Mouse (Mus musculus) adrenal gland, adult 8-10 months (tissue): ENCODE data around the gene Fbxl17. TPM values are rescaled to one million over a fixed set of nuclear protein-coding genes. Genes with fewer than 3 reads are reported as not detected.
A peak's percentile ranks its signal among the peaks of the same experiment; 100 is the strongest.

Source experiments
- DNase-seq: peaks from one replicate; pipeline ENCODE4 v3.0.0; 2022
- total RNA-seq, 4 experiments: library from RNA; stranded (reverse); gene quantifications; 2 replicates each; pipeline ENCODE4 v1.2.4; 2022

Gene Fbxl17
- total RNA-seq, 4 experiments from 2014 or later: 35.8 to 48.6 (median 42.7) TPM

- no peak for DNase-seq
Observed at GRCm38 (mm10) chr17:63208346-63208745, 291.5 kb downstream of the Fbxl17 start.

DNA sequence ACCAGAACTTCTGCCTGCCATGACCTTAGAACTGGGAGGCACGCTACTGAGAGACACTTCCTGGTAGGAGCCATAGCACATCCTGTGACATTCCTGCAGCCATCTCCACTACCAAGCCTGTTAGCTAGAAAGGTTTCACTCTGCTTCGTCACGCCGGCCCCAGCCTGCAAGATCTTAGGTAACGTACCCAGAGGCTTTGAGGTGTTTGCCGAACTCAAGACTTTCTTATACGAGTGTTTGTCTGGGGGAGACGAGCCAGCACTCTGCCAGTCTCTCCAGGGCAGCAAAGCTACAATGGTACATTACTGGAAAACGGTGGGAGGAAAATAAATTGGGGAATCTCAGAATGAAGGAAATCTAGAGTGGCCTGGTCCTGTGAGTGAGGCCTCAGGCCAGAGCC is 292.1 kb downstream of the Fbxl17 start:
- no peak for DNase-seq

DNA sequence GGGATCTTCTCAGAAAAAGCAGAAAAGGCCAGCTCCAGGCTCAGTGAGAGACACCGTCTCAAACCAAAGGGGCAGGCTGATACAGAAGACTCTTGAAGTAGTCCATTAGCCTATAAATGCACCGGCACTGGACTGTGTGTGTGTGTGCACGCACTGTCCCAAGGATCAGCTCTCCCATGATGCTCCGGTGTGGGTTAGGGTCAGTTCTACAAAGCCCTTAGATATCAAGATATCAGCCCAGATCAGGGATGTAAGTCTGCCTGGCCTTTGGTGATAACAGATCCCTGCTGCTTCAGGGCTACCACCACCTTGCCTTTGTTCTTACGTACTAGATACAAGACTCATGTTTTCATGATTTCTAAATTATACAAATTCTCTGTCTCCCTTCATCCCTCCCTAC is 294.5 kb downstream of the Fbxl17 start:
- no peak for DNase-seq

DNA sequence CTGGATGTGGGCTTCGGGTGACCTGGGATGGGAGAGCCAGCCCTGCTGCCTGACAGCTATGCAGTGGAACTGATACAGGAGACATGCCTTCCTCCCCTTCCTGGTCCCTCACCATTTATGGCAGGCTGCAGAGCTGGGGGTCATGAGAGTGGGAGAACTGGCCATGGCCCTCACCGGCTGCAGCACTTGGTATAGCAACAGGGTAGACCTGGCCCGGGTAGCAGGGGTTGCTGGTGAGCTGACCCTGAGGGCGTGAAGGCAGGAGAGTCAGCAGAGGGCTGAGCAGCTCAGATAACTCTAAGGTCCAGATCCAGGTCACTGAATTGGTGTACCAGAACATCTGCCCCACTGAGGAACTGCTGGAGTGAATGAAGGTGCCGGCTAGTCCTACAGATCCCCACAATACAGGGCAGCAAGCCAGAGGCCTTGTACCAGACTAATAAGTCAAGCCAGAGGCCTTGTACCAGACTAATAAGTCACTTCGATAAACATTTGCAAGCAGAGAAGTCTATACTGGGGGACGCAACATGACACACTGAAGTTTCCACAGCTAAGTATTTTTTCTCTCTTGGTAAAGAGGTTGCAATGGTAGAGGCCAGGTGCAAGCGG is 296.1 kb downstream of the Fbxl17 start:
- DNase-seq: peak; percentile 74

GRCm38 (mm10) chr17:63198703-63199102 is 301.1 kb downstream of the Fbxl17 start:
- DNase-seq: no peak

DNA sequence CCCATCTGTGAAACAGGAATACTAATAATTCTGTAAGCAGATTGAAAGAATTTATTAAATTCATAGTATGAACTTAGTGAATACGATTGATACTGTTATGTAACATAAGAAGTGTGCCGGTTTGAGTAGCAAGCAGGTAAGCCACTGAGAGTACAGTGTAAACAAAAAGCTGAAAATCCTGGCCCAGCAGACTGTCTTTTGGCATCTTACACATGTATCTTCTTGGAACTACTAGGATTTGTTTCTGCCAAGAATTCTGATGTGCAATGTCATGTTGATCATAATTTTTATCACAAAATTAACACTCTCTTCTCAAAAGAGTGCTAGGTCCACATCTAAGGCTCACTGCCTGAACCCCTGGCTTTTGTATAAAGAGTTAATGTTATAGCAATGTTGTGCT is 304.3 kb downstream of the Fbxl17 start:
- no peak for DNase-seq

GRCm38 (mm10) chr17:63193196-63193595 is 306.6 kb downstream of the Fbxl17 start:
- DNase-seq: no peak

- DNase-seq: no peak
Observed at GRCm38 (mm10) chr17:63191345-63191744, 308.5 kb downstream of the Fbxl17 start.

DNA sequence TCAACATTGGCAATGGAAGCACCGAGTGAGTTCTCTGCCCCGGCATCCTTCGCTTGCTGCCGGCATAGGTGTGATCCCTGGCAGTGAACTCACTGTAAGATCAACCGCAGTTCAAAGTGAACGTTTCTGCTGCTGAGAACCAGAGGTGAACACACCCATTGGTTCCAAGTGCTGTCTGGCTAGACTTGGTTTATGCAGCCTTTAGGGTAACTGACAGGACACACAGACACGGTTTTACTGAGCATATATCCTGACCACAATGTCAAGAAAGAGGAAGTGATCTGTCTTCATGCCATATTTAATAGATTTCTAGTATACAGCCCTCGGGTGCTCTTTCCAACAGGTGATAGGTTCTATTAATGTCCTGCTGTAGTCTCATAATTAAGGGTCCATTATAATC is 310.5 kb downstream of the Fbxl17 start:
- no peak for DNase-seq

GRCm38 (mm10) chr17:63185531-63185930 is 314.3 kb downstream of the Fbxl17 start:
- DNase-seq: peak; percentile 19

- no peak for DNase-seq
Observed at GRCm38 (mm10) chr17:63184844-63185504, 314.8 kb downstream of the Fbxl17 start.

- DNase-seq: no peak
Observed at GRCm38 (mm10) chr17:63183431-63183830, 316.4 kb downstream of the Fbxl17 start.

DNA sequence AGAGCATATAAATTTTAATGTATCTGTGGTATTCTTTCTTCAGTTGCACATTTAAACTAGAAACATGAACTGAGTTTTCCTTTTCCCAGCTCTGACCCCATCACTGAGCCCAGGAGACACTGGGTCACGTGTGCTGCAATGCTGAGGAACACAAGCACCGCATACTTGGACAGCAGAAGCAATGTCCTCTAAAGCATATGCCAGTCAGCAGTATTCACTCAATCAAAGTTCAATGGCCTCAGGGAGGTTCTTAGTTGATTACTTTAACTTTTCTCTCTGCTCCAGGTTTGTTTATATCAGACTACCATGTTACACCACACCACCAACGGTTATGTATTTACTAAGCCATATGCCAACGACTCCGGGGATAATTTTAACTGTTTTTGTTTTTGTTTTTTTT is 318.2 kb downstream of the Fbxl17 start:
- DNase-seq: no peak

DNA sequence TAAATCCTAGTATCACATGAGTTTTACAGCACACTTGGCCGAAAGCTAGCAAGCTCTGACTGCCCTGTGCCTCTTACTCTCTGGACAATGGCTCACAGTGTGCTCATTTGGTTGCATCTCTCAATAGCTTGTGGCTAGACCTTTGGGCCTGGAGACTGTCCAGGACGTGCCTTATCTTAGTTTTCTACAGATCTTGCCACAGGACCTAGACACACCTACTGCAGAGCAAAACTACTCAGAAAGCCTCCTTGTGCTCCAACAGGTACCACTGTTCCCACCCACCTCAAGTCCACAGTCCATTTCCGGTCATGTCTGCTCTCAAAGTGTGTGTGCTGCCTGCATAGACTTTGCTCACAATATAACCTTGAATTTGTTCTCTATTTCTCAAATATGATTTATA is 319.8 kb downstream of the Fbxl17 start:
- DNase-seq: no peak

- DNase-seq: no peak
Observed at GRCm38 (mm10) chr17:63178331-63178730, 321.5 kb downstream of the Fbxl17 start.

DNA sequence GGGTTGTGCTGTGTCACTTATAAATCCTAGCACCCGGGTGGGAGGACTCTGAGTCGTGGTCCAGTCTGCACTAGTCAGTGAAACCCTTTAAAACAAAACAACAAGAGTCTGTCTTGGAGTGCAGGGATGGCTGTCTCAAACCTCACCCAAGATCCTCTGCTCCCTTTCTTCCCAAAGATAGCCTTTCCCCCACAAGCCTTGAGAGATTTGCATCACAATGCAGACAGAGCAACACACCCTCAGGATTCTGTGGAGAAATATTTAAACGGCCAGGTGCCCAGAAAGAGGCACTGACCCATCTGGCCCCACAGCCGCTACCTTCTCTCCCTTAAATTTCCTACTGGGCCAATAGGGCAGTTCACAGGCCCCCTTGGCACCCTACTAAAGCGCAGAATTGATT is 323.4 kb downstream of the Fbxl17 start:
- DNase-seq: no peak

DNA sequence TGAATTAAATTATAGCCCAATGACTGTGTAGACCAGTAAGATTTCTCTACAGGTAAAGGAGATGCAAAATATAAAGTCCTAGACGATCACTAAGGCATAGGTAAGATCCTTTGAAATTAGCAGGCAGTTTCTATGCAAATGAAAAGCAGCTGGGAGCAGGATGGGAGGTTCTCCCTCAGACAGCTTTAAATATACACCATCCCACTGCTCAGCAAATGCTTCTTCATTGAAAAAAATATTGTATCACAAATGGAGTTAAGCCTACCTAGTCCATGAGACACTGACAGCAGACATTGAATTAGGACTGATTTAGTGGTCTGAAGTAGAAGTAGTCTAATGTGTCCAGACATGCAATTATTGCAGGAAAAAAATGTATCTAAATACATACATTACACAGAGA is 327.1 kb downstream of the Fbxl17 start:
- DNase-seq: no peak

DNA sequence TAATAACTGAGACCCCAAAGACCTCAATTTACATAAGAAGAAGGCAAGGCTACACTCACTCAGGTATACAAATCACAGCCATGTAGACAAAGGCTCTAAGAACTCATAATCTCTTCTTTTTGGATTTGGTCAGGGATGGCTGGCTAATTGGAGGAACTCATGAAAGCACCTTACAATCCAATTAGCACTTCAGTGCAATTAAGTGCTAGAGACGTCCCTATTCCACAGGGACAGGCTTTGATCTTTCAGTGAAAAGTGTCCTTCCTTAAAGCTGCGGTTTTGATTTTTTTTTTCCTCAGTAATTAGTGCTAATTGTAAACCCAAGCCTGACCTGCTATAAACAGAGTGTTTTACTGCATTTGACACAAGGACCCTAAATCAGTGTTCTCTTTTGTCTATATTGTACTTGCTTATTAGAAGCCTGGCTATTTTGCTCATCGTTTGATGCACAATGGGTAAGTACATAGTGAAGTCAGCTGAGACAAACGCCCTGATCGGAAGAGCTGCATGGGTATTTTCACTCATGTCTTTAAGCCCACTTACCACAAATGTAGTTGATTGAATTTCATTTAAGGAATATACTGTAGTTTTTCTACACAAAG is 327.8 kb downstream of the Fbxl17 start:
- DNase-seq: no peak

GRCm38 (mm10) chr17:63171264-63171663 is 328.6 kb downstream of the Fbxl17 start:
- DNase-seq: no peak

DNA sequence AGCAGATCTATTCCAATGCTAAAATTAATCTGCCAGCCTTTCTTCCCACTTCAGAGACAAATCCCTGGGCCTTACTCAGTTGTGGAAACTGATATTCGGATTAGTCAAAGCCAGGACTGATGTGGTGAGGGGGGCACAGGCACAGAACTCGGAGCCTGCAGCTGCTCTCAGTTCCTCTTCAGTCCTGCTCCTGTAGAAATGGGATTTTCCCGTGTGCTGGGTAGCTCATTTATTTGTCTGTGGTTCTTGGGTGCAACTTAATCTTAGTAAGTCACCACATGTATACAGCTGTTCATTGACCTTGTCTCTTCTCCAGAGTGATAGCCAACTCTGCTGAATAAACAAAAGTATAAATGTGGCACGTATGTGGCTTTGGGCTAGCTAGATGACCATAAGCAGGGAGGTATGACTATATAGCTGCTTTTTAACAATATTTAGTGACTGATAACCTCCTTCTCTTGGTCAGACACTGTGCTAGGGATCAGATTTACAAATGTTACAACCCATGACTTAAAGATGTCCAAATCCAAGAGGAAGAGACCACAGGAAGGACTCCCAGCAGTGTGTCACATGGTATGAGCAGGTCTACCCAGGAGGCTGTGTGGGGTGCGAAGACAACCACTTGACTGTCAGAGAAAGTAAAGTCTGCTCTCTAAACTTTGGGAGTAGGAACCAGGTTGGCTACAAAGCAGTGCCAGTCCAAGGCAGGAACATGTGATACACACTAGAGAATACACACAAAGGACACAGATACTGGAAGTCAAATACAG is 331.6 kb downstream of the Fbxl17 start:
- no peak for DNase-seq

DNA sequence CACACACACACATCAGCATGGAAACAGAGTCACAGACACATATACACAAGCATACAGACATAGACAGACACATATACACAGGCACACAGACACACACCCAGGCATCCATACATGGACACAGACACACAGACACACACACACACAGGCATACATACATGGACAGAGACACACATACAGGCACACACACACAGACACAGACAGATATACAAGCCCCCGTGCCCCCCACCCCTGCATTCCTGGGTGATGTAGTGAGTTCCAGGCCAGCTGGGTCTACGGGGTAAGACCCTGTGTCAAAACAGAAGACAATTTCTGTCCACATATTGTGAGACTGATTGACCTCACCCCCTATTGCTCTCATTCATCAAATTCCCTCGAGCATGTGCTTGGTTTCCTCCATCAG is 332.6 kb downstream of the Fbxl17 start:
- DNase-seq: no peak

GRCm38 (mm10) chr17:63166692-63167091 is 333.1 kb downstream of the Fbxl17 start:
- DNase-seq: no peak

DNA sequence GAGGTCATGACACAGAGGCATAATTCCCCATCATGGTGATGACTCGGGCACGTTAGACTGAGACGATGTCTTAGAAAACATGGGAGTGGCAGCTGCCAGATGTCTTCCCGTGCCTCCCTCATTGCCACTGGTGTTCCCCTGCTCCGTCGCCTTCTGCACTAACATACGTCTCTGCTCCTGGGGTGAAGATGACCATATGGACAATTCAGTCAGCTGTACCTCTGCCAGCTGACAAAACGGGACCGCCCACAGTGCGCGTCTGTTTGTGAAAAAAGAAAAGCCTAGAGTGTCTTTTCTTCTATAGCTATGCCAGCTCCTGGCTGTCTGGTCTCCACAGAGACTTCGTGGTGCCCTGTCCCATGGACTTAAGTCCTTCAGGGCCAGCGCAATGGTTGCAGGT is 334.0 kb downstream of the Fbxl17 start:
- DNase-seq: no peak
